Mouse (Mus musculus): ENCODE measurements around the gene Flnc.

Flnc gene

GRCm38 (mm10) chr6:29485951-29486350 is 52.9 kb downstream of the Flnc start:
- no peak for DNase-seq

- no peak for DNase-seq
Measured at GRCm38 (mm10) chr6:29494101-29494500, 61.0 kb downstream of the Flnc start.

DNA sequence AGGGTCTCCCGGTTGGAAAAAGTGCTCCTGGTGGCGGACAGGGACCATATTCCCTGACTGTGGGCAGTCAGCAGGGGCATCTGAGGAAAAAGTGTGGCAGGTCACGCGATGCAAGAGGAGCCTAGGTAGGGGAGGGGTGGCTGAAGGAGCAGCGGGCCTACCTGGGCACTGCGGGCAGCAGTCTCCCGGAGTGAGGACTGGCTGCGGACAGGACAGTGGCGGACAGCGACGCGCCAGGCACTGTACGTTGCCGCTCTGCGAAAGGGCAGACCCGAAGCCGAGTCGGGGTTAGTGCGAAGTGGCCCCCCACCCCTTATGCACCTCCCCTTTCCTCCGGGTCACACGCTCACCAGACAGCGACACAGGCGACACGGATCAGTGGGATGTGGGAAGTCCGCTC is 63.2 kb downstream of the Flnc start:
- DNase-seq = no peak

DNA sequence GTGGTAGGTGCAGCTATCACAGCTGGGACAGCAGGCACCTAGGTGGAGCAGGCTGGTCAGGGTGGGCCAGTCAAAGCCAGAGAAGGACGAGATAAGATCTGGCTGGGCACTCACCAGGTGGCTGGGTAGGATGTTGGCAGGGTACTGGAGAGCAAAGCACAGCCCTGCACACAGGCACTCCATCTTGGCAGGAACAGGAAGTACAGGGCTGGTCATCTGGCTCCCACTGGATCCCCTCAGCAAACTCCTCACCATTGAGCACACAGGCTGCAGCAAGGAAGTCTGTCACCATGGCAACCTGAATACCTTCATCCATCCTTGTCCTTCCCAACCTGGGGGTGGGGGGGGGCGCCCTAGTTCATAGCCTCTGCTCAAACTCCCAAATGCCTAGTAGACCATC is 64.7 kb downstream of the Flnc start:
- DNase-seq = no peak

DNA sequence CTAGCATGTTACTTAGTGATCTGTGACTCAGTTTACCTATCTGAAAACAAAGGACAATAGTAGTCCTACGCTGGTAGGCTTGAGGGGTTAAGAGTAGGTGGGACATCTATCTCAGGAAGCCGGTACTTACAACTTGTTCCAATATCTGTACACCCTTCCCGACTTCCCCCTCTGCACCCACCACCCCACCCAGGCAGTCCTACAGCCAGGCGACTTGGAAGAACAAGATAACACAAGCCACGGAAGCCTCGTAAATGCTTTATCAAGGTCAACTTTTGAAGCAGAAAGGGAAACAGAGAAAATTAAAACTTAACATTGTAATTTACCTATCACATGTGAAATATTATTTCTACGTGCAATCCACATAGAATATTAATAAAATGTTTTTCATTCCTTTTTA is 67.1 kb downstream of the Flnc start:
- DNase-seq = no peak

- no peak for DNase-seq
Measured at GRCm38 (mm10) chr6:29500810-29501209, 67.8 kb downstream of the Flnc start.

DNA sequence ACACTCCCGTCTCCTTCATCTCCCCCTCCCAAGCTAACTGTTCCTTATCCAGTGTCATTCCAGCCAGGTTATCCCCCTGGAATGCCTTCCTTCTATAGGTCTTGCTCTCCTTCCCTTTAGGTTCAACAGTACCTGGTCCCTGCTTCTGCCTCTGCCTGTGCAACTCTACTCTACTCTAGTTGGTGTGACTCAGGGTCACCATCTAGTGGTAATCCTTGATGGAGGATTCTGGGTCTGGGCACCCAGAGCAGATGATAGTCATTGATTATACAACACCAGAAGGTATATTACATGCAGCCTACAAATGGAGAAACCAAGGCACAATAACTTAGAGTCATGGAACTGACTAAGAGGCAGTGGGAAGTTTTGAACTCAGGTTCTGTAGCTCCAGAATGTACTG is 68.5 kb downstream of the Flnc start:
- no peak for DNase-seq

DNA sequence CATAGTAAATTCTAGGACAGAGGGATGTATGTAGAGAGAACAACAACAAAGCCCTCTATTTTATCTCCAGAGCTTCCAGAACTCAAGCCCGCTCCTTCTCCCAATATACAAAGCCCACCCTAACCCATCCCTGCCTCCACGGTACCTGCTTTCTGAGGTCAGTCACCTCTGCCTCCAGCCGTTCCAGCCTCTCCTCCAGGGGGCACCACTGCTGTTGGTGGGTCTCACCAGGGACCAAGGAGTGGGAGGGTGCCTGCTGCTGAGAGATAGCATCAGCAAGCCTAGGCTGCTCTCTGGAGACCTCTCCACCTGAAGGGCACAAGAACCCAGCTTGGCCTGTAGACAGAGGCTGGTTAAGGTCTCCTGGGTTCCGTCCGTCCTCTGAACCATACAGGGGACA is 72.4 kb downstream of the Flnc start:
- no peak for DNase-seq

- DNase-seq = no peak
Measured at GRCm38 (mm10) chr6:29506834-29507233, 73.8 kb downstream of the Flnc start.

- DNase-seq = no peak
Measured at GRCm38 (mm10) chr6:29507447-29508309, 74.6 kb downstream of the Flnc start, which contains the start of gene Kcp. Gene Kcp, minus strand, starts transcription at chr6:29507952.

DNA sequence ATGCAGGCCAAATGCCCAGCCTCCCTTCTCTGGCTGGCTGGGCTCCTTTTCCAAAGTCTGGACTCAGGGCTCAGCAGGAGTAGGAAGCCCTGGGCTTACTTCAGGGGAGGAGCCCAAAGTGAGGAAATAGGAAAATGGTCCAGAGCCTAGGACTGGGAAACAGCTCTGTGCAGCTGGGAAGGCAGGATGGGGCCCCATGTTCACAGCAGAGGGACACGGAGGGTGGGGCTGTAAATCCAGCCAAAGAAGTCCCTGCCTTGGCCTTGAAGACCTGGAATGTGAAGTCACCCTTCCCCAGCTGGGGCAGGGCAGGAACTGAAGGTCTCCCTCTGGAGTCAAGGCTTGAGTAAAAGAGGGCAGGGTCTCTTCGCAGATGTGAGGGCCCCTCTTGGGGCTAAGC is 76.0 kb downstream of the Flnc start:
- no peak for DNase-seq

Measured in cerebellum, adult 8-10 months (tissue).